Mouse (Mus musculus) testis, postnatal 10 days (tissue): ENCODE data around the gene Sycp2.

Experiments used
- DNase-seq: peaks from one replicate; pipeline ENCODE4 v3.0.0; 2021; ENCODE audit warnings: low spot score

Gene Sycp2

GRCm38 (mm10) chr2:178407053-178407815 is at the start of gene Sycp2:
Gene Sycp2 (minus strand): TSS chr2:178407685.
- DNase-seq, result peak; percentile 77

GRCm38 (mm10) chr2:178454664-178455516 is 47.4 kb upstream of the Sycp2 start:
- DNase-seq, result no peak

- no peak for DNase-seq
Observed at GRCm38 (mm10) chr2:178450961-178451360, 43.5 kb upstream of the Sycp2 start.

GRCm38 (mm10) chr2:178450236-178450635 is 42.8 kb upstream of the Sycp2 start:
- DNase-seq, result no peak

GRCm38 (mm10) chr2:178449386-178449785 is 41.9 kb upstream of the Sycp2 start:
- DNase-seq, result no peak

- no peak for DNase-seq
Observed at GRCm38 (mm10) chr2:178437311-178437710, 29.8 kb upstream of the Sycp2 start.

GRCm38 (mm10) chr2:178433903-178434302 is 26.4 kb upstream of the Sycp2 start:
- no peak for DNase-seq

GRCm38 (mm10) chr2:178433495-178433894 is 26.0 kb upstream of the Sycp2 start:
- DNase-seq, result no peak

- no peak for DNase-seq
Observed at GRCm38 (mm10) chr2:178430231-178430630, 22.7 kb upstream of the Sycp2 start, which contains the start of gene Cdh26. Gene Cdh26 (plus strand): TSS chr2:178430531.

GRCm38 (mm10) chr2:178429426-178429825 is 21.9 kb upstream of the Sycp2 start:
- no peak for DNase-seq

GRCm38 (mm10) chr2:178428676-178429075 is 21.2 kb upstream of the Sycp2 start:
- DNase-seq, result no peak

GRCm38 (mm10) chr2:178428183-178428582 is 20.7 kb upstream of the Sycp2 start:
- DNase-seq, result no peak

GRCm38 (mm10) chr2:178427181-178427580 is 19.7 kb upstream of the Sycp2 start:
- DNase-seq, result peak; percentile 6

GRCm38 (mm10) chr2:178426229-178426628 is 18.7 kb upstream of the Sycp2 start:
- DNase-seq, result peak; percentile 40

- DNase-seq, result peak; percentile 4
Observed at GRCm38 (mm10) chr2:178423223-178423622, 15.7 kb upstream of the Sycp2 start.

GRCm38 (mm10) chr2:178422186-178422585 is 14.7 kb upstream of the Sycp2 start:
- peak; percentile 12 for DNase-seq

- DNase-seq, result peak; percentile 20
Observed at GRCm38 (mm10) chr2:178421603-178422002, 14.1 kb upstream of the Sycp2 start.

GRCm38 (mm10) chr2:178420576-178420975 is 13.1 kb upstream of the Sycp2 start:
- DNase-seq, result peak; percentile 36

- DNase-seq, result peak; percentile 32
Observed at GRCm38 (mm10) chr2:178416970-178417369, 9.5 kb upstream of the Sycp2 start.

GRCm38 (mm10) chr2:178416427-178416826 is 8.9 kb upstream of the Sycp2 start:
- DNase-seq, result peak; percentile 36

GRCm38 (mm10) chr2:178415150-178415448 is 7.6 kb upstream of the Sycp2 start:
- peak; percentile 37 for DNase-seq

- peak; percentile 57 for DNase-seq
Observed at GRCm38 (mm10) chr2:178414261-178415149, 7.0 kb upstream of the Sycp2 start, which contains the start of the genes Ppp1r3d and Fam217b. Gene Ppp1r3d (minus strand): TSS chr2:178414472. Gene Fam217b (plus strand): TSS chr2:178414524.
